Mouse (Mus musculus): ENCODE results near the gene 1810010H24Rik.
"Not testable (repeated sequence)": the region's sequence is repeated elsewhere in the genome, so short reads cannot be mapped to it uniquely, and the experiment has no call there.

DNA sequence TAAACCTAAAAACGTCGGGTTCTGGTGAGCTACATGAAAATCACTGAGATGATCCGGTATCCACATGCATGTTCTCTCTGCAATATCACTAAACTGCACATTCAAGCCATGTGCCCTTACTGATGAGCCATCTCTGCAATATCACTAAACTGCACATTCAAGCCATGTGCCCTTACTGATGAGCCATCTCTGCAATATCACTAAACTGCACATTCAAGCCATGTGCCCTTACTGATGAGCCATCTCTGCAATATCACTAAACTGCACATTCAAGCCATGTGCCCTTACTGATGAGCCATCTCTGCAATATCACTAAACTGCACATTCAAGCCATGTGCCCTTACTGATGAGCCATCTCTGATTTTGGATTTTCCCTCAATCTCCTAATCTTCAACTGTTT, 34.2 kb downstream of the 1810010H24Rik start:
- TF ChIP-seq CTCF (IDR thresholded peaks at IDR 0.05; ENCODE audit: control insufficient read depth, insufficient read depth, insufficient read length); MYOG (IDR thresholded peaks at IDR 0.05; ENCODE audit: control insufficient read depth, extremely low read depth, insufficient read length); MYOD1 (IDR thresholded peaks at IDR 0.05; ENCODE audit: control insufficient read depth, insufficient read length, low read depth); FOSL1 (IDR thresholded peaks at IDR 0.05; ENCODE audit: insufficient read depth, low read length, poor library complexity, severe bottlenecking): not testable (repeated sequence)
